Mouse (Mus musculus): ENCODE measurements at regions not wholly inside any gene's neighbourhood (a gene's known extent, or its start where the extent isn't known, plus 50 kb on each side); places are given as distances from the start of the nearest gene placed in this dataset.

DNA sequence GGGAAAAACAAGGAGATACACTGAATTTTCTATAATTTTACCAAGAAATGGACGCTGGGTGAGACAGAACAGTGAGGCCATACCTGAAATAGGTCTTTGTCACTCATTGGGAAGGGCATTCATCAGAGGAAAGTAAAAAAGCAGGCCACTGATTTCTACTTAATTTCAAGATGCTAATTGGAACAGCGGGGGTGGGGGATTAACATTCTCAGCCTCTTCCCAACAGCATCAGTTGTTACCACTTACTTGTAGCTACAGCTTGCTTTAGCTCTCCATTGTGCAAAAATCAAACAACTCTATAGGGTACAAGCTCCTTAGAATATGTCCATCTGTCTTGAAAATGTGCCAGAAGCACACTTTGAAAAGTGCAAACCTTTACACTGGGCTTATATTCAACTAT is 580.2 kb downstream of the Psat1 start:
- DNase-seq (ENCODE audit: extremely low spot score in 1 of 2, low spot score in 2 of 2) = no peak
- intact Hi-C loops (cut with DNase I) = no loop called here

GRCm38 (mm10) chr19:15357181-15357580 is 590.0 kb downstream of the Psat1 start:
- intact Hi-C loops (cut with DNase I) = no loop called here
- DNase-seq (ENCODE audit: extremely low spot score in 1 of 2, low spot score in 2 of 2) = no peak

- DNase-seq (ENCODE audit: extremely low spot score in 1 of 2, low spot score in 2 of 2) = no peak
- intact Hi-C loops (cut with DNase I) = no loop called here
Measured at GRCm38 (mm10) chr19:15348356-15348755, 598.8 kb downstream of the Psat1 start.

GRCm38 (mm10) chr19:15342229-15342628 is 604.9 kb downstream of the Psat1 start:
- intact Hi-C loops (cut with DNase I) = no loop called here
- no peak for DNase-seq (ENCODE audit: extremely low spot score in 1 of 2, low spot score in 2 of 2)

DNA sequence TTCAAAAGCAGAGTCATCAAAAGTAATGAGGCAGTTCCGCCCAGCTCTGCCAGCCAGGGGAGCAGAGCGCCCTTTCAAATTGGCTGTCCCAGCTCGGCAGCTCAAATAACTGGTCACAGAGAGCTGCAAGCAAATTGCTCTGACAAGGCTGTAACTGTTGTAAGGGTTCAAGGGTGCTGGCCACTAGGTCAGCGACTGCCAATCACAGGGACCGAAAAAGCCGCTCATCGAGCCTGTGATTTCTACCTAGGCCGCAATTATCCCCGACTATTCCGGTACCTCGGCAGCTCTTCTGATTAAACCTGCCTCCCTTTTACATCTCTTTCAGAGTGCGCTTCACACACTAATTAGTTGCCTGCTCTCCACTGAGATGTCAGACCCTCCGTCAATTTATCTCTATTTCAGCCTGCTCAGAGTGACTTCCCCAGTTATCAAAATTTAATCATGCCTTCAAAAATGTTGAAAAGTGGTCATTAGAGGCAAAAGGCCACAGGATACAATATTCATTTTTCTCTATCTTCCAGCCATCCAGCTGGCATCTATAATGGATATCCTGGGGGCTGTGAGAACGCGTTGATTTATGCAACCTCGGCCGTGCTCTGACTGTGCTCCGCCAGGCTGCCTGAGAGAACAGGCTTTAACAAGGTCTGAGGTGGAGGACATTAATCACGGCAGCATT is 606.7 kb downstream of the Psat1 start:
- DNase-seq (ENCODE audit: extremely low spot score in 1 of 2, low spot score in 2 of 2) = peak in 1 of 2 experiments; percentile 20
- intact Hi-C loops (cut with DNase I) = no loop called here

- intact Hi-C loops (cut with DNase I) = no loop called here
Measured at GRCm38 (mm10) chr19:15339979-15340304, 607.2 kb downstream of the Psat1 start.

DNA sequence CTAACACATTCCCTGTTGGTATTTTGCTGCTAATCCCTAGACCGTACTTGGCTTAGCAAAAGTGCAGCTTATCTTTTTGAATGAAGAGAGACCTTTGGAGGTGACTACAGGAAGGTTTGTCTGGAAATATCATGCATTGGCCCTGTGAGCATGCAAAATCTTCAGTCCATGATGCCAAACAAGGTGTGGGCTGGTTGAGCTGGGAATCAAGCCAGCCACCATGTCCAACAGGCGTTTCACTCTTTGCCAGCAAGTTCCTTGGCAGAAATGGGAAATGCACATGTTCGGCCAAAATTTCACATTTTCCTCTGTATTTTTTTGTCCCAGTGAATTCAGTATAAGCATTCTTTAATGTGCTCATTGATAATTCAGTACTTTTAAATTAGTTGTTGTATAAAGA is 617.0 kb downstream of the Psat1 start:
- no peak for DNase-seq (ENCODE audit: extremely low spot score in 1 of 2, low spot score in 2 of 2)
- intact Hi-C loops (cut with DNase I) = no loop called here

More at GRCm38 (mm10) chr19:15339979-15340304, 607.2 kb downstream of the Psat1 start:
- DNase-seq (ENCODE audit: extremely low spot score in 1 of 2, low spot score in 2 of 2) = peak in 1 of 2 experiments; percentile 4

- intact Hi-C loops (cut with DNase I) = no loop called here
- no peak for DNase-seq (ENCODE audit: extremely low spot score in 1 of 2, low spot score in 2 of 2)
Measured at GRCm38 (mm10) chr19:15299474-15299873, 647.7 kb downstream of the Psat1 start.

- no peak for DNase-seq (ENCODE audit: extremely low spot score in 1 of 2, low spot score in 2 of 2)
- intact Hi-C loops (cut with DNase I) = no loop called here
Measured at GRCm38 (mm10) chr19:15285016-15285415, 662.1 kb downstream of the Psat1 start.

DNA sequence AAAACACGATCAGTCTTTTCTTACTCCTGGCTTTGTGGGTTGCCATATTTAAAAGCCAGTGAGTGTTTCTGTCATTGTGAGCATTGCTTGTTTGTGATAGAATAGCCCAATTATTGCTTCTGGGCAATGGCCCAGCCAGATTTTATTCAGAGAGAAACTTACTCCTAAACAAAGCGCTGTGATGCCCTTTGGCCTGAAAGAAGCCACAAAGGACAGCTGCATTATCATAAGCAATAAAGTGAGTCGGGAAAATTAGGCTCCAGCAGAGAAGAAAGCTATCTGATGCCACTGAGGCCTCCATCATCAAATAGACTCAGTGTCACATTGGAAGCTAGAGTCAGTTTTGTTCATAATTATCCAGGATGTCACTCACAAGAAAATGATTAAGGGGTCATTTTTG is 644.9 kb upstream of the Tle4 start:
- intact Hi-C loops (cut with DNase I) = no loop called here

GRCm38 (mm10) chr19:15230129-15230927 is 632.5 kb upstream of the Tle4 start:
- DNase-seq (ENCODE audit: extremely low spot score in 1 of 2, low spot score in 2 of 2) = no peak
- intact Hi-C loops (cut with DNase I) = no loop called here

More for the DNA sequence above, 644.9 kb upstream of the Tle4 start:
- DNase-seq (ENCODE audit: extremely low spot score in 1 of 2, low spot score in 2 of 2) = no peak

DNA sequence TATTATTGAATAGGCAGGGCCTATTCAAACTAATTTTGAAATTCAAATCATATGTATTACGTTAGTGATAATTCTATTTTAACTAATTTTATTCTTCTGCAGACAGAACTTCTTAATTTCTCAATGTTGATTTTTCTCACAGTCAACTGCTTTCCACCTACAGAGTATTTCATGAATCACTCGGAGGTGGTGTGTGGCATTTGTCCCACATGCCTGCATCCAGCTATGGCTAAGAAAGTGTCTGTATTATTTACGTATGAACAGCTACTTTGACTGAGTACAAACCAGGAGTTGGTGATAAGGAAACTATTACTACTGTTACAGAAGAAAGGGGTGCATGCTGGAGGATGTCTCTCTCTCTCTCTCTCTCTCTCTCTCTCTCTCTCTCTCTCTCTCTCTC is 619.5 kb upstream of the Tle4 start:
- DNase-seq (ENCODE audit: extremely low spot score in 1 of 2, low spot score in 2 of 2) = no peak
- intact Hi-C loops (cut with DNase I) = no loop called here

GRCm38 (mm10) chr19:15214651-15215050 is 616.8 kb upstream of the Tle4 start:
- intact Hi-C loops (cut with DNase I) = no loop called here
- DNase-seq (ENCODE audit: extremely low spot score in 1 of 2, low spot score in 2 of 2) = no peak

DNA sequence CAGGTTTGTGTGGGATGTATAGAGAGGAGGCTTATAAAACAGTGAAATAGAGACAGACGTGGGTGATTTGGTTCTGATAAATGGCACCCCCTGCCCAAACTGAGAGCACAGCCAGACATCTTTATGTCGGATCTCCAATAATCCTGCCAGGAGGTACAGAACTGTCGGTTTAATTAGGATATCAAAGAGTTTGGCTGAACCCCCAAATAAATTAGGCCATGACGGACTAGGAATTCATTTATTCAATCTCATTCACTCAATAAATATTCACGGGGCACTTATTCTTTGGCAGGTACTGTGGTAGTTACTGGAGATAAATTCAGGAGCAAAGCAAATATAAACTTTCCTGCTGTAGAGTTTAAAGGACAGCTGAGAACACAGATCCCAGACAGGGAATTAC is 615.0 kb upstream of the Tle4 start:
- DNase-seq (ENCODE audit: extremely low spot score in 1 of 2, low spot score in 2 of 2) = no peak
- intact Hi-C loops (cut with DNase I) = no loop called here

DNA sequence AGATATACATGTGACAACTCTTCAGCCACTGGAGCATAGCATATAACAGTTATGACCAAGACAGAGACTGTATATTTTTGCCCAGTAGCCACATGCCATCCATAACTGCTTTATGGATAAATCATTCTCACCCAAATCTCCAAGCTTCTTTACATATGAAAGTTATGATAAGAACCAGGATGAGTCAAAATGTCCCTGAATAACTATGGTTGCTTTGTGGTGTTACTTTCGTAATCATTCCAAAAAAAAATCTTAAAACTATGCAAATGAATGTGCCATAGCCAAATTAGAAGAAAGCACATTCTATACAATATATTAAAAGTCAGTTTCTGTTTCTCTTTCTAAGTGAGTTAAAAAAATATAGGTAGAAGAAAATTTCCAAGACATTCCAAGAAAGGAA is 605.2 kb upstream of the Tle4 start:
- intact Hi-C loops (cut with DNase I) = no loop called here

GRCm38 (mm10) chr19:15201262-15201661 is 603.4 kb upstream of the Tle4 start:
- DNase-seq (ENCODE audit: extremely low spot score in 1 of 2, low spot score in 2 of 2) = no peak
- intact Hi-C loops (cut with DNase I) = no loop called here

More for the DNA sequence above, 605.2 kb upstream of the Tle4 start:
- no peak for DNase-seq (ENCODE audit: extremely low spot score in 1 of 2, low spot score in 2 of 2)

- intact Hi-C loops (cut with DNase I) = no loop called here
- no peak for DNase-seq (ENCODE audit: extremely low spot score in 1 of 2, low spot score in 2 of 2)
Measured at GRCm38 (mm10) chr19:15200792-15201191, 602.9 kb upstream of the Tle4 start.

DNA sequence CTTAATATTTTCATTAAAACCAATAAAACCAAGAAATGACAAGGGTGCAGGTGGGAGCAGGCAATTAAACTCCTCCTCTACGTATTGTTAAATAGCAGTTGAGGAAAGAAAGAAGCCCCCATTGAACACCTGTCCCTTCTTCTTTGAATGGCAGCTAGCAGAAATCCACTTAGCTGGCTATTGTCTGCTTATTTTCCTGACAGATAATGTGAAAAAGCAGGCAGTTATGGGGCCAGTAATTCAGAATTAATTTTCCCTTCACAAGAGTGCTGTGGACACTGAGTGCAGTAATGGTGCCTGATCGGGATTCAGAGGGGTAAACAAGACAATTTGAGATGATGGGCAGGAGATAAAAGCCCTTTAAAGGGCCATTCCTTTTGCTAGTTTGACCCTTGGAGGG is 602.5 kb upstream of the Tle4 start:
- no peak for DNase-seq (ENCODE audit: extremely low spot score in 1 of 2, low spot score in 2 of 2)
- intact Hi-C loops (cut with DNase I) = no loop called here

DNA sequence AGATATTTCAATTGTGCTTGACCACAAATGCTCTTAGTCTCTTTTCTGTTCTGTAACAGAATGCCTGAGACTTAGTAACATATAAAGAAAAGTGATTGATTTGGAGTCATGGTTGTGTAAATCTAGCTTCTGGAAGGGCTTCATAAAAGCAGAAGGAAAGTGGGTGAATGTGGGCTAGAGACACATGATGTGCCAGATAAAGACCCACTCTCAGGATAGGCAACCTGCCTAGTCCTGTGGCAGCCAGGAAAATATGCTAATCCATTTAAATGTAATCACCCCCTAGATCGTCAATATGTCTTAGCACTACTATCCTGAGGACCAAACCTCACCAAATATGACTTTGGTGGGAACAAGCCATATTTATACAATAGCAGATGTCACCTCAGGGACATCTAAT is 601.8 kb upstream of the Tle4 start:
- no peak for DNase-seq (ENCODE audit: extremely low spot score in 1 of 2, low spot score in 2 of 2)
- intact Hi-C loops (cut with DNase I) = no loop called here

GRCm38 (mm10) chr19:15175221-15175620 is 577.4 kb upstream of the Tle4 start:
- peak in 1 of 2 experiments; percentile 20 for DNase-seq (ENCODE audit: extremely low spot score in 1 of 2, low spot score in 2 of 2)
- intact Hi-C loops (cut with DNase I) = no loop called here
